Mouse (Mus musculus): ENCODE results near the gene Minos1. TPM values are rescaled to one million over a fixed set of nuclear protein-coding genes. Genes with fewer than 3 reads are reported as not detected.

Minos1 gene
- 541 and 564 TPM in 2 replicates for polyA plus RNA-seq (2014; fragmentation: Nextera tagmentation; extraction: Ambion mirVana)

DNA sequence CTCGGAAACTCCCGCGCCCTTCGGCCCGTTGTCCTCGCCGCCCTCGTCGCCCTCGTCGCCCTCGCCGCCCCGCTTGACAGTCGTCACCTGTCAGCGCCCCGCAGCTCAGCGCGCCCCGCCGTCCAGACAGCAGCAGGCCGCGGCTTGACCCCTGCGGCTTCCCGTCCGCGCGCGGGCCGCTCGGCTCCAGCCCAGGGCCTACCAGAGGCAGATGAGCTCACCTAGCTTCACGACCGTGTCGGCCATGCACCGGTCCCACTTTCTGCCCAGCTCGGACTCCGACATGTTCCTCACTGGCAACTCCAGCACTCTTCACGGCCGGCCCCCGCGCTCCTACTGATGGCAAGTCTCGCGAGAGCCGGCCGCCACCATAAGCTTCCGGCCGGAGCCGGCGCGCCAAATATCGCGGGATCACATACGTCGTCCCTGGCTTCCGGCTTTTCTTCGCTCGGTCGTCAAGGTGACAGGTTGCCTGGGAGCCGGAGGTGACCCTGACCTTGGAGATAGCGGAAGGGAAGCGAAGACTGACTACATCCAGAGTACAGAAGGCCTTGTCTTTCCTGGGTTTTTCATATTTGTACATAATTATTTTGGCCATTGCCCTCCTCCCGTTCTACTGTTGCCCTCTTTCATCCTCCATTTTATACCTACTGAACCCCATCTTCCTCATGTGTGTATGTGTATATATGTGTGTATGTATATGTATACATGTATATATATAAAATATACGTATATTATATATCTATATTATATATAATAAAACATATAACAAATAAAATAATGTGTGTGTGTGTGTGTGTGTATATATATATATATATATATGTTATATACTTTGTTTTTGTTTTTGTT, at the start of gene Minos1:
Gene Minos1 (minus strand): TSS at position 413 of the 849 bp plus-strand sequence.
- Histone ChIP-seq H3K4me3 (ENCODE audit: low read depth, low read length) (peak within 1 kb of the TSS; percentile 98), H3K36me3 (ENCODE audit: control insufficient read depth, insufficient read depth, low read length) (peaks cover 5% of the 10 kb centered on the region), H3K4me1 (replicated peaks; ENCODE audit: control insufficient read depth, insufficient read depth, low read length) (peaks cover 24% of the 10 kb centered on the region), H3K9me3 (ENCODE audit: control insufficient read depth, low read length) (no peaks in the 10 kb centered on the region), H3K9ac (ENCODE audit: low read depth, low read length) (peak within 1 kb of the TSS; percentile 91), H3K27me3 (replicated peaks; ENCODE audit: control insufficient read depth, insufficient read depth, low read length) (no peaks in the 10 kb centered on the region), H3K27ac (ENCODE audit: low read depth, low read length) (peak within 1 kb of the TSS; percentile 85), H3K4me2 (peak within 1 kb of the TSS; percentile 95)
- ATAC-seq (replicated peaks; ENCODE audit: low FRiP score) (peak; percentile 95), DNase-seq (ENCODE audit: low spot score) (peak; percentile 95)
- WGBS = under 1% methylated on average over 60 of the region's 63 CpGs

DNA sequence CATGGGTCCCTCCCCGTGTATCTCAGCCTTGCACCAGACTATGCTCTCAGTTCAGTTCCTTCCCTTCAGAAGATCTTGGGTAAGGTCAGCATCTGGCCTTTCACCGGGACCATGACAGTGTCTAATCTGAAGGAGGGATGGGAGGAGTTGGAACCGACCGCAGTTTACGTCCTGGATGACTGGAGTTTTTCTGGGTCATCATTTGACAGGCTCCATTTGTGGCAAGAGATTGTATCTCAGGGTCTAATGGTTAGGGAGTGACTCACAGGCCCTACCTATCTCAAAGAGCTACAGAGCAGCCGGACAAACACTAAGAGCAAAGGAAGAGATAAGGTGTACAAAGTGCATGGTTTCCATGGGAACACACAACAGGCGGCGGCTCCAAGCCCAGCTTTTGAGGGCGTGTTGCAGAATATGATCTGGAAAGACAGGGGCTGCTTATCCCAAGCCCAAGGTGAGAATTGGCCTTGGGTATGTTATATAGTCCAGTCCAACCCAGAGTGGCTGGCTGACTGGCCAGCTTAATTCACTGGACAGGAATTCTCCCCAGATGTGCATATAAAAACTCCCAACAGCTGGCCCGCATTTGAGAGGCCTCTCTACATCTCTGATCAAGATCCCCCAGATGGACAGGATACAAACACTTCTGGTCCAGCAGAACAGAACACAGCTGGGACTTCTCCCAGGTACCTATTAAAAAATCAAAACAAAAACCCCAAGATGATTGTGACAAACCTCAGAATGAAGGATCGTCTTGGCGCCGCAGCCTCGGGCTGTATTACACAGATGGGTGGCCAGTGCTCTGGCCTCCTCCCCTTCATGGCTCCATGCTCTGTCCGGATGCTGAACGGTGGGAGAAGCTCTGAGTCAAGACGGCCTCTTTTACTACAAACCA, 49.1 kb upstream of the Minos1 start:
- Histone ChIP-seq H3K9me3 (ENCODE audit: control insufficient read depth, low read length) (peaks cover 3% of the 10 kb centered on the region; the same call in 1 of the 2 replicates), H3K4me3 (ENCODE audit: low read depth, low read length) (no peak overlapping the region), H3K27ac (ENCODE audit: low read depth, low read length) (0 out of 2 replicates have a peak overlapping the region, but pooled peaks have one; percentile 50), H3K4me1 (replicated peaks; ENCODE audit: control insufficient read depth, insufficient read depth, low read length) (peaks cover 14% of the 10 kb centered on the region), H3K4me2 (peak overlapping the region; percentile 12; the same call in 1 of the 2 replicates), H3K9ac (ENCODE audit: low read depth, low read length) (no peak overlapping the region), H3K27me3 (replicated peaks; ENCODE audit: control insufficient read depth, insufficient read depth, low read length) (no peaks in the 10 kb centered on the region), H3K36me3 (ENCODE audit: control insufficient read depth, insufficient read depth, low read length) (no peaks in the 10 kb centered on the region)
- 50% methylated on average over 17 of the region's 17 CpGs for WGBS
- DNase-seq (ENCODE audit: low spot score) = peak; percentile 55
- ATAC-seq (replicated peaks; ENCODE audit: low FRiP score) = peak; percentile 91

DNA sequence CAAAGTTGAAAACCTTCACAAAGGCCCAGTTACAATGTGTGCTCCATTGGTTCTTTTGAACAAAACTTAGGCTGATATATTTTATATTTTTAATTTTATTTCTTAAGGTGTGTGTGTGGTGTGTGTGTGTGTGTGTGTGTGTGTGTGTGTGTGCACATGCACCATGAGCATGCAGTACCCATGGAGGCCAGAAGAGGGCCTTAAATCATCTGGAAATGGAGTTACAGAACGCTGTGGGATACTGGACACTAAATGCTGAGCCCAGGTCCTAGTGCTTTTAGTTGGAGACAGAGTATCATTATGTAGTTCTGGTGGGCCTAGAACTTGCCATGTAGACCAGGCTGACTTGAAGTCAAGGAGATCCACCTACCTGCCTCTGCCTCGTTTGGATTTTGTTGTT, 48.3 kb upstream of the Minos1 start:
- ATAC-seq (replicated peaks; ENCODE audit: low FRiP score) (no peak), DNase-seq (ENCODE audit: low spot score) (no peak)
- Histone ChIP-seq H3K9ac (ENCODE audit: low read depth, low read length) (no peak overlapping the region), H3K9me3 (ENCODE audit: control insufficient read depth, low read length) (peaks cover 3% of the 10 kb centered on the region; the same call in 1 of the 2 replicates), H3K4me1 (replicated peaks; ENCODE audit: control insufficient read depth, insufficient read depth, low read length) (peaks cover 14% of the 10 kb centered on the region), H3K36me3 (ENCODE audit: control insufficient read depth, insufficient read depth, low read length) (no peaks in the 10 kb centered on the region), H3K27me3 (replicated peaks; ENCODE audit: control insufficient read depth, insufficient read depth, low read length) (no peaks in the 10 kb centered on the region), H3K4me2 (no peak overlapping the region), H3K4me3 (ENCODE audit: low read depth, low read length) (no peak overlapping the region), H3K27ac (ENCODE audit: low read depth, low read length) (0 out of 2 replicates have a peak overlapping the region, but pooled peaks have one; percentile 50)
- WGBS = 66% methylated on average over 2 of the region's 2 CpGs

DNA sequence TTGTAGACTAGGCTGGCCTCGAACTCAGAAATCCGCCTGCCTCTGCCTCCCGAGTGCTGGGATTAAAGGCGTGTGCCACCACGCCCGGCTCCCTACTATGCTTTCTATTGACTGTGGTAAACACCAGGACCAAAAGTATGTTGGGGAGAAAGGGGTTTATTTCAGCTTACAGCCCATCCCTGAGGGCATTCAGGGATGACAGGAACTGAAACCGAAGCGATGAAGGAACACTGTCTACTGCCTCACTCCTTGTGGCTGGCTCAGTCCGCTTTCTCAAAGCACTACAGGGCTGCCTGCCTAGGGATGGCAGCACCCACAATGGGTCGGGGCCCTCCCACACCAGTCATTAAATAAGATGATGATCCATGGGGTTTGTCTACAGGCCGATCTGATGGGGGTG, 47.5 kb upstream of the Minos1 start:
- 93% methylated on average over 11 of the region's 11 CpGs for WGBS

DNA sequence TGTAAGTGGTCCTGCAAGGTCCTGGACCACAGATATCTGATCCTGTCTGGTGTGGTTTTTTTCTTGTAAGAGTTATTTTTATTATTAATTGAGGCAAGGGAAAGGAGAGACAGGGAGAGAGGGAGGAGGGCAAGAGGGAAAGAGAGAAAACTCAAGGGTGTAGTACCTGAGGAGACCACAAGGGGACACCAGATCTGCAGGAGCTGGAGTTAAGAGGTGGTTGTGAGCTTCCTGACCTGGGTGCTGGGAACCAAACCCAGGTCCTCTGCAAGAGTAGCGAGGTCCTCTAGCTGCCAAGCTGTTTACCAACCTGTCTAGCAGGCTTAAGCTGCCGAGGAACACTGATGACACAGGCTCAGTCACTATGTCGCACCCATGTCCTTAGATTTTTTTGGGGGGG, 47.0 kb upstream of the Minos1 start:
- H3K27ac ChIP-seq (ENCODE audit: low read depth, low read length) = no peak overlapping the region
- H3K27me3 ChIP-seq (replicated peaks; ENCODE audit: control insufficient read depth, insufficient read depth, low read length) = no peaks in the 10 kb centered on the region
- no peak overlapping the region for H3K4me3 ChIP-seq (ENCODE audit: low read depth, low read length)
- DNase-seq (ENCODE audit: low spot score) = no peak
- H3K9ac ChIP-seq (ENCODE audit: low read depth, low read length) = no peak overlapping the region
- H3K4me1 ChIP-seq (replicated peaks; ENCODE audit: control insufficient read depth, insufficient read depth, low read length) = peaks cover 14% of the 10 kb centered on the region
- no peaks in the 10 kb centered on the region for H3K36me3 ChIP-seq (ENCODE audit: control insufficient read depth, insufficient read depth, low read length)
- no peak for ATAC-seq (replicated peaks; ENCODE audit: low FRiP score)
- WGBS = 82% methylated on average over 3 of the region's 3 CpGs
- peaks cover 3% of the 10 kb centered on the region; the same call in 1 of the 2 replicates for H3K9me3 ChIP-seq (ENCODE audit: control insufficient read depth, low read length)
- no peak overlapping the region for H3K4me2 ChIP-seq

More for the DNA sequence above, 47.5 kb upstream of the Minos1 start:
- ATAC-seq (replicated peaks; ENCODE audit: low FRiP score) = no peak
- peaks cover 14% of the 10 kb centered on the region for H3K4me1 ChIP-seq (replicated peaks; ENCODE audit: control insufficient read depth, insufficient read depth, low read length)
- no peak overlapping the region for H3K4me3 ChIP-seq (ENCODE audit: low read depth, low read length)
- DNase-seq (ENCODE audit: low spot score) = no peak
- H3K9me3 ChIP-seq (ENCODE audit: control insufficient read depth, low read length) = peaks cover 3% of the 10 kb centered on the region; the same call in 1 of the 2 replicates
- no peak overlapping the region for H3K9ac ChIP-seq (ENCODE audit: low read depth, low read length)
- H3K36me3 ChIP-seq (ENCODE audit: control insufficient read depth, insufficient read depth, low read length) = no peaks in the 10 kb centered on the region
- no peak overlapping the region for H3K27ac ChIP-seq (ENCODE audit: low read depth, low read length)
- H3K27me3 ChIP-seq (replicated peaks; ENCODE audit: control insufficient read depth, insufficient read depth, low read length) = no peaks in the 10 kb centered on the region
- H3K4me2 ChIP-seq = no peak overlapping the region

DNA sequence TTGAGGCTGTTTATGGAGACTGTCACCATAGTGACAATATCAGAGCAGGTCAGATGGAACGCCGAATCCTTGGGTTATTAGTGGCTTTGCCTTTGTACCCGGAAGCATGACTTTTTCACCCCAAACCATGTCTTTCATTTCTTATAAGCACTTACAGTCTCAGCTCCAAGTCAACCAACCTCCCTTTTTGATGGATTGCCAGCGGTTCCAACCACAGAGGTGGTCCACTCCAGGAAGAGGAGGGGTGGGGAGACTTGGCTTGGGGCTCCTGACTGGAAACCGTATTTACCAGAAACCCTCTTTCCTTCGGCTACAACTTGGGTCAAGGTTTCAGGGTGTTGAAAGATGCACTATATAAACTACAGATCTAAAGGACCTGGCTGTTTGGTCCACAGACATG, 45.1 kb upstream of the Minos1 start:
- Histone ChIP-seq H3K27ac (ENCODE audit: low read depth, low read length) (no peak overlapping the region), H3K9ac (ENCODE audit: low read depth, low read length) (no peak overlapping the region), H3K4me2 (no peak overlapping the region; the same call in 1 of the 2 replicates), H3K36me3 (ENCODE audit: control insufficient read depth, insufficient read depth, low read length) (no peaks in the 10 kb centered on the region), H3K4me3 (ENCODE audit: low read depth, low read length) (no peak overlapping the region), H3K9me3 (ENCODE audit: control insufficient read depth, low read length) (peaks cover 3% of the 10 kb centered on the region; the same call in 1 of the 2 replicates), H3K4me1 (replicated peaks; ENCODE audit: control insufficient read depth, insufficient read depth, low read length) (peaks cover 14% of the 10 kb centered on the region), H3K27me3 (replicated peaks; ENCODE audit: control insufficient read depth, insufficient read depth, low read length) (no peaks in the 10 kb centered on the region)
- 67% methylated on average over 6 of the region's 6 CpGs for WGBS
- no peak for ATAC-seq (replicated peaks; ENCODE audit: low FRiP score)
- DNase-seq (ENCODE audit: low spot score) = no peak

DNA sequence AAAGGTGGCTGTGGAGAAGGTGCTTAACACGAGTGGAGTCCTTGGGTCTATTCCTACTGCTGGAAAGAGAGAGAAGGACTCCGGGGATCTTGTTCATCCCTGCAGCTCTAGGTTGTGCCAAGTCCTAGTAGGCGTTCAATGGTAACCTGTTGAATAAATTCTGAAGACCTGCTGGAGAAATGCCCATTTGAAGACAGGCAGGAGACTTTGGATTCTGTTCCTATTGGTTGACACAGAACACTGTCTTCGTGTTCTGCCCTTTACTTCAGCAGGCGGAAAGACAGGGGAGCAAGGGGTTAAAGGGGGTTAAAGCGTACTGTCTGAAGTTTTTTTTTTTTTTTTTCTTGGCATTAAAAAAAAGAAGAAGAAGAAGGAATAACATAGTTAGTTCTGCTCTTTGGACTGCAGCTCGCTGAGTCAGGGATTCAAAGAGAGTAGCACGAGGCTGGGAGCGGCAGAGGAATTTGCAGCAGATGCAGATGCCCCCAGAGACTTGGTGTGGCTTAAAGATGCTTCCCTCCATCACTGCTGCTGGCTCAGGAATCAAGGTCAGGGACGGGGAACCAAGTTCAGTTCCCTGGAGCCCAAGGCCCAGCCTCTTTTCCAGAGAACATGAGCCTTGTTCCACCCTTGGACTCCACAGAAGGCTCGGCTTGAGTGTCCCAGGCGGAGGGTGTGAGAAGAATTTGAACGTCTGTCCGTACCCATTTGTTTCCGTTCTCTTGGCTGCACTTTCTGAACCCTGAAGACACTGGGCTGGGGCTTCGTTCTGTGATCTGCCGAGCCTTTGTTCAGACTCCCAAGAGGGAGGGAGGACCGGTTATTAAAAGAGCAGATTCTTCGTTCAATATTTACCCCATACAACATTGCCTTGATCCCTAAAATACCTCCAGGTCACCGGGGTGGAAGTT, 44.4 kb upstream of the Minos1 start:
- Histone ChIP-seq H3K9me3 (ENCODE audit: control insufficient read depth, low read length) (peaks cover 3% of the 10 kb centered on the region; the same call in 1 of the 2 replicates), H3K4me3 (ENCODE audit: low read depth, low read length) (no peak overlapping the region), H3K4me2 (no peak overlapping the region)

More for the DNA sequence above, 44.4 kb upstream of the Minos1 start:
- Histone ChIP-seq H3K27ac (ENCODE audit: low read depth, low read length) (no peak overlapping the region), H3K27me3 (replicated peaks; ENCODE audit: control insufficient read depth, insufficient read depth, low read length) (no peaks in the 10 kb centered on the region), H3K4me1 (replicated peaks; ENCODE audit: control insufficient read depth, insufficient read depth, low read length) (peaks cover 13% of the 10 kb centered on the region), H3K36me3 (ENCODE audit: control insufficient read depth, insufficient read depth, low read length) (no peaks in the 10 kb centered on the region), H3K9ac (ENCODE audit: low read depth, low read length) (no peak overlapping the region)
- 61% methylated on average over 20 of the region's 20 CpGs for WGBS
- ATAC-seq (replicated peaks; ENCODE audit: low FRiP score) (no peak), DNase-seq (ENCODE audit: low spot score) (no peak)
